Mouse (Mus musculus) WW6 (cell line): ENCODE results near the gene Tshz2.

Experiments used
- DNase-seq: peaks from one replicate; pipeline ENCODE4 v3.0.0-alpha.2; 2013; ENCODE audit warnings: low read depth, low spot score

Tshz2 gene

GRCm38 (mm10) chr2:169940297-169941142 is 307.7 kb downstream of the Tshz2 start:
- DNase-seq: no peak

DNA sequence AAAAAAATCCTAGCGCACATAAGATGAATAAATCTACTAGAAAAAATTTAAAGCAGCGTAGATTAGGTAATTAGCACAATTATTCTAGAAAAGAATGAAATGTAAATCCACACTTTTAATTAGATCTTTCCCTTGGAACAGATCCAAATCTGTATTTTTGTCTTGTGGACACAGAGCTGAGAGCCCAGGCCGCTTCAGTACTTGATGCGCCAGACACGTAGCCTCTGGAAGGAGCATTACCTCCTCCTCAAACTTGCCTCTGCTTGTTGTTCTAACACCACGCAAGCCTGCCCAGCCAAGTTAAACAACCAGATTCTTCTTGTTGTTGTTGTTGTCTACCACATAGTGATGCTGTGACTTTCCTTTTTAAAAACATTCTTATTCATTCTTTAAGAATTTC is 310.9 kb downstream of the Tshz2 start:
- DNase-seq: no peak

GRCm38 (mm10) chr2:169948139-169948538 is 315.3 kb downstream of the Tshz2 start:
- no peak for DNase-seq

DNA sequence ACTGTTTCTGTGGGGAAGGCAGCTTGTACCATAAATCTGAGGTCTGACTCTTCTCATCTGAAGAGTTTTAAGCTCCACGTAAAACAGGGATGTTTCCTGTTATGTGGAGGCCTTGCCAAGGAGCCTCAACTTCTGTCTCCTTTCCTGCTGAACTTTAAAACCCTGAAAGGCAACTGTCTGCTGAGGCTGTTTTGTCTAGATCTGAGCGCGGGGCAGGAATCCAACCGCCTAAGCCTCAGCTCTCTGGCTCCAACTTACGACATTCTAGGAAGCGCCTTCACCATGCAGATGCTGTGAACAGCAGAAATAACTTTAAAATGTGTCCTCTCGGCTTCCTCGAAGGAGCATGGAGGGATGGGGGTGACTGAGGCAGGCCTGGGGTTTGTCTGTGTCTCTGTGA is 318.2 kb downstream of the Tshz2 start:
- DNase-seq: no peak

GRCm38 (mm10) chr2:169952981-169953380 is 320.2 kb downstream of the Tshz2 start:
- DNase-seq: no peak

GRCm38 (mm10) chr2:169958736-169959573 is 326.1 kb downstream of the Tshz2 start:
- peak; percentile 38 for DNase-seq

- DNase-seq: no peak
These were observed 328.8 kb downstream of the Tshz2 start for GRCm38 (mm10) chr2:169961463-169962230.

DNA sequence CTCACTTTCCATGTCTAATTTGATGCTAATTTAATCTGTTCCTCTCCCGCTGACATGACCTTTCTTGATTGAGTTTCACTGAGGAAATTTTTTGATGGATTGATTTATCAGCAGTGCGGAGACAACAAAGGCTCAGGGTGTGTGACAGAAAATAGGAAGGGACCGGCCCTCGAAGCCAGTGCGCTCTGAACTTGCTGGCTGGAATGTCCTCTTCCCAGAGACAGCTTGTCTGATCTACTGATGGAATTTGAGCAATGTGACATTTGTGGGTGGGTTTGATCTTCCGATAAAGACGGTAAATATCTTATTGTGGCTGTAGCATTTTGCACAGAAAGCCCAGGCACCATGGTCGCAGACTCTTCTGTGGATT is 329.4 kb downstream of the Tshz2 start:
- no peak for DNase-seq

GRCm38 (mm10) chr2:169962776-169963175 is 330.0 kb downstream of the Tshz2 start:
- DNase-seq: no peak

GRCm38 (mm10) chr2:169970481-169970880 is 337.7 kb downstream of the Tshz2 start:
- no peak for DNase-seq

DNA sequence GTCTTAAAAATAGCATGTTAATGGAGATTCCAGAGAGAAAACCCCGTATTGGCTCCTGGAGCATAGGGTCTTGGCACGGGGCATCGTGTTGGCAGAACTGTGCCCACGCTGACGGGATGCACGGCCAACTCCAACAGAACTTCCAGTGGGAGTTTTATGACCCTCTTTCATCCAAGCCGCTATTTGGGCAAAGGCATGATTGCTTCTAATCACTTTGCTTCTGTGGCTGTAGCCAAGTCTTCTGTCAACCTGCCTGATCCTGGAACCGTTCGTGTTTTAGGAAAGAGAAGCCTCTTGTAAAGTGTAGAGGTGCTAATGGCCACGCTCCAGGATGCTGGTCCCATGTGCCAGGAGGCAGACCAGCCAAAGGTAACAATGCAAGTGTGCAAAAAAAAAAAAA is 350.1 kb downstream of the Tshz2 start:
- no peak for DNase-seq

- no peak for DNase-seq
These were observed 354.4 kb downstream of the Tshz2 start for GRCm38 (mm10) chr2:169987186-169987585.

GRCm38 (mm10) chr2:169989186-169989585 is 356.4 kb downstream of the Tshz2 start:
- DNase-seq: no peak

DNA sequence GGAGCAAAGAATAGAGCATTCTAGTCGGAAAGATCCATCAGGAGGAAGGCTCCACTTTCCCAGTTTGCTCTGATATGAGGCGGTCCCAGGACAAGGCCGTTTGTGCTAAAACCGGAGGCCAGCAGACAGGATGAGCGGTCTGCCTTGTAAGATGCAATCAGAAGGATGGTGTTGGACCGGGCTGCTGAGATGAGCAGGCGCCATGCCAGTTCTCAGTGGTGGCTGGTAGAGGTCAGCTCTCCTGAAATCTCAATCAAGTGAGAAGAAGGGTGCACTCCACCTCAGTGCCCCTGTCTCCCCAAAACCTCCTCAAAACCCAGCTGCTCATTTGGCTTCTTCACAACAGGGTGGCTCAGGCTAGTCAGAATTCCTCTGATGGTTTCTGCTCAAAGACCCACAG is 358.2 kb downstream of the Tshz2 start:
- no peak for DNase-seq

GRCm38 (mm10) chr2:169995987-169996386 is 363.2 kb downstream of the Tshz2 start:
- DNase-seq: no peak

GRCm38 (mm10) chr2:169996501-169997237 is 363.9 kb downstream of the Tshz2 start:
- DNase-seq: no peak

- no peak for DNase-seq
These were observed 364.6 kb downstream of the Tshz2 start for GRCm38 (mm10) chr2:169997276-169998049.

DNA sequence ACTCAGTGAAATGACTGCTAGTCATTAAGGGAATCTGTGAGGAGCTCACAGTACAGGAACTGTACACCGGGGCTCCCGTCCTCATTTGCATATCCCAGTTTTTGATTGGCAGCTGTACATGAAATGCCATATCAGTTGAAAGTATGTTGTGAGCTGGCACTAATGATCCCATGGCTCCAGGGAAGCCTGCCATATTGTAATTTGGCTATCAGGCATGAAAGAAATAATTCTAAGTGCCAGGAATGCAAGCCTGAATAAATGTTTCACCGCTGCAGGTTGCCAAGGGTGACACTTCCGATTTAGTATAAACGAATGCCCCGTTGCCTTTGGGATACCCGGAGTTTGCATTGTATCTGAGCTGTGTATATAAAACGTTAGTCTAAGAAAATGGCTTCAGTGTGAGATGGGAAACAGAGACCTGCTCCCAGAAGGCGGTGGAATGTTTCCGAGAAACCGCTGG is 366.1 kb downstream of the Tshz2 start:
- DNase-seq: no peak

DNA sequence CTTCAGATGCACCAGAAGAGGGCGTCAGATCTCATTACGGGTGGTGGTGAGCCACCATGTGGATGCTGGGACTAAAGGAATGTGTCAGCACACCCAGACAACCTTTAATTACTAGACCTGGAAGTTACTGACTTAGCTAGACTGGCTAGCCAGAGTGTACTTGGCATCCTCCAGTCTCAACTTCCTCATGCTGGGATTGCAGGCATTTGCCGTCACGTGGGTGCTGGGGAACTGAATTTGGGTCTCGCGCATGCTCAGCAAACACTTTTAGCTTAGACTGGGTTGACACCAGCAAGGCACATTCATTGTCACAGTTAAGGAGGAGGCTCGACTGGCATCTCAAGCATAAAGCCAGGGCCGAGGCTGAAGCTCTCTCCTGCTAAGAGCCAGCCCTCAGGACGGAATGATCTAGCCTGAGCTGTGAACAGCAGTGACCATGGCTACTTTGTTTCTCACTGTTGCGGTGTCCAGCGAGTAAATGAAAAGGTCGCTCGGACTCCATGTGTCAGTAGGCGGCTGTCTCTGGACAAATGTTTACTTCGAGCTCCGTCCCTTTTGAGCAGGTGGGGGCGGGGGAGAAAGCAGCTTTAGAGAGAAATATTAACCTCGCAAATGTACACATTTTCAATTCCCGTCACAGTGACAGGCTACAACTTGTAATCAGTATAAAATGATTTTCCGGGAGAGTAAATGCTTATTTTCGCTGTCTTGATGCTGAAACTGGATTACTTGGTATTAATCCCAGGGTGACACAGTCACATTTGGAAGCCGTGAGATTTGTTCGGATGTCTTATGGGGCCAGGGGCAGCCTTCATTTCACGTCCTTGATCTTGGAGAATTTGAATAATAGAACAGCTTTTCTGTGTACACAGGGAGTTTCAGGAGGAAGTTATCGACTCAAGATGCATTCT is 370.0 kb downstream of the Tshz2 start:
- no peak for DNase-seq
